Mouse (Mus musculus) neural tube, embryonic 14.5 days (tissue): ENCODE measurements around the gene Tmem189. TPM values are rescaled to one million over a fixed set of nuclear protein-coding genes. Genes with fewer than 3 reads are reported as not detected.

Experiments
- ATAC-seq: fragments of 200-750 bp; cut with Nextera tagmentation; 2 replicates; pipeline ENCODE4 v1.8.0; 2017; ENCODE audit warnings: low read depth, mild to moderate bottlenecking, moderate TSS enrichment, moderate library complexity
- H3K27ac ChIP-seq: fragments of 300-500 bp; sonication (generic); 2 replicates; pipeline ENCODE4 v1.5.1; 2014; ENCODE audit warnings: low read depth, mild to moderate bottlenecking, control low read depth, low read length, moderate library complexity, mixed read lengths
- H3K27me3 ChIP-seq: fragments of 300-500 bp; sonication (generic); 2 replicates; pipeline ENCODE4 v1.6.1; 2014; ENCODE audit warnings: low read length; ENCODE audit not compliant: control insufficient read depth, insufficient read depth
- H3K36me3 ChIP-seq: fragments of 300-500 bp; sonication (generic); 2 replicates; pipeline ENCODE4 v1.6.1; 2014; ENCODE audit warnings: low read length, mixed read lengths; ENCODE audit not compliant: control insufficient read depth, insufficient read depth
- H3K4me1 ChIP-seq: fragments of 300-500 bp; sonication (generic); 2 replicates; pipeline ENCODE4 v1.6.1; 2014; ENCODE audit warnings: low read length; ENCODE audit not compliant: control insufficient read depth, insufficient read depth
- H3K4me2 ChIP-seq: fragments of 300-500 bp; sonication (generic); 2 replicates; pipeline ENCODE4 v1.6.1; 2014; ENCODE audit warnings: mild to moderate bottlenecking, low read depth, low read length, control low read depth
- H3K4me3 ChIP-seq: fragments of 300-500 bp; sonication (generic); 2 replicates; pipeline ENCODE4 v1.5.1; 2014; ENCODE audit warnings: low read depth, low read length, control low read depth, mixed read lengths
- H3K9ac ChIP-seq: fragments of 300-500 bp; sonication (generic); replicated peaks from 2 replicates; pipeline ENCODE4 v1.6.1; 2014; ENCODE audit warnings: low read depth, mild to moderate bottlenecking, control low read depth, low read length, mixed read lengths
- H3K9me3 ChIP-seq: fragments of 300-500 bp; sonication (generic); 2 replicates; pipeline ENCODE4 v1.6.1; 2016; ENCODE audit warnings: low read length; ENCODE audit not compliant: control insufficient read depth
- WGBS: fragments of 180-500 bp; shearing (Covaris S2); extraction: QIAGEN DNeasy Blood & Tissue Kit; methylation state at CpG from one replicate; pipeline ENCODE4 v1.1.7; 2014; 5-methylcytosine and 5-hydroxymethylcytosine counted together
- polyA plus RNA-seq: library from polyadenylated mRNA; unstranded; fragments of >200 nt; fragmentation: Nextera tagmentation; extraction: Ambion mirVana; gene quantifications from 2 replicates; pipeline ENCODE4 v1.2.1, GENCODE M21; 2014

Tmem189 gene
- polyA plus RNA-seq, 1 experiment from 2014 or later: 35.1 TPM

GRCm38 (mm10) chr2:167688126-167688497, 1.5 kb downstream of the Tmem189 start:
- no peaks in the 10 kb centered on the region for H3K9me3 ChIP-seq
- peak overlapping the region; percentile 78 for H3K4me2 ChIP-seq
- 0 out of 2 replicates have a peak overlapping the region, but pooled peaks have one; percentile 57 for H3K9ac ChIP-seq
- 31% methylated on average over 12 of the region's 12 CpGs for WGBS
- peaks cover 8% of the 10 kb centered on the region; the same call in 1 of the 2 replicates for H3K4me1 ChIP-seq
- no peaks in the 10 kb centered on the region for H3K36me3 ChIP-seq
- H3K27me3 ChIP-seq: peaks cover 35% of the 10 kb centered on the region
- peak overlapping the region; percentile 59 for H3K4me3 ChIP-seq
- no peak overlapping the region for H3K27ac ChIP-seq
- peak; percentile 68 for ATAC-seq

GRCm38 (mm10) chr2:167687651-167688101, 1.9 kb downstream of the Tmem189 start:
- 64% methylated on average over 11 of the region's 11 CpGs for WGBS
- no peaks in the 10 kb centered on the region for H3K36me3 ChIP-seq
- 0 out of 2 replicates have a peak, but pooled peaks have one; percentile 3 for ATAC-seq
- H3K27ac ChIP-seq: no peak overlapping the region
- H3K4me3 ChIP-seq: no peak overlapping the region
- H3K4me1 ChIP-seq: peaks cover 8% of the 10 kb centered on the region; the same call in 1 of the 2 replicates
- no peaks in the 10 kb centered on the region for H3K9me3 ChIP-seq
- no peak overlapping the region for H3K9ac ChIP-seq
- H3K4me2 ChIP-seq: no peak overlapping the region
- H3K27me3 ChIP-seq: peaks cover 35% of the 10 kb centered on the region

- WGBS: 91% methylated on average over 4 of the region's 4 CpGs
- H3K27me3 ChIP-seq: peaks cover 33% of the 10 kb centered on the region
- H3K27ac ChIP-seq: no peak overlapping the region
- H3K4me3 ChIP-seq: no peak overlapping the region
- no peaks in the 10 kb centered on the region for H3K36me3 ChIP-seq
- H3K4me2 ChIP-seq: no peak overlapping the region
- H3K9me3 ChIP-seq: no peaks in the 10 kb centered on the region
- no peak overlapping the region for H3K9ac ChIP-seq
- no peak for ATAC-seq
- H3K4me1 ChIP-seq: peaks cover 8% of the 10 kb centered on the region; the same call in 1 of the 2 replicates
These were observed 2.4 kb downstream of the Tmem189 start for GRCm38 (mm10) chr2:167687250-167687586.

- H3K27ac ChIP-seq: no peak overlapping the region
- H3K4me2 ChIP-seq: no peak overlapping the region
- H3K36me3 ChIP-seq: no peaks in the 10 kb centered on the region
- no peak overlapping the region for H3K9ac ChIP-seq
- no peaks in the 10 kb centered on the region for H3K9me3 ChIP-seq
- H3K4me3 ChIP-seq: no peak overlapping the region
- H3K4me1 ChIP-seq: peaks cover 8% of the 10 kb centered on the region; the same call in 1 of the 2 replicates
- H3K27me3 ChIP-seq: peaks cover 29% of the 10 kb centered on the region
- WGBS: 81% methylated on average over 16 of the region's 16 CpGs
- ATAC-seq: no peak
These were observed 3.0 kb downstream of the Tmem189 start for GRCm38 (mm10) chr2:167686382-167687249.

- Histone ChIP-seq H3K36me3 (no peaks in the 10 kb centered on the region), H3K9ac (no peak overlapping the region), H3K4me3 (no peak overlapping the region), H3K4me1 (peaks cover 8% of the 10 kb centered on the region; the same call in 1 of the 2 replicates), H3K27me3 (peaks cover 25% of the 10 kb centered on the region), H3K4me2 (no peak overlapping the region), H3K9me3 (no peaks in the 10 kb centered on the region), H3K27ac (no peak overlapping the region)
- 96% methylated on average over 3 of the region's 3 CpGs for WGBS
- no peak for ATAC-seq
These were observed 3.8 kb downstream of the Tmem189 start for GRCm38 (mm10) chr2:167685865-167686264.

- no peak for ATAC-seq
- 8% methylated on average over 8 of the region's 8 CpGs for WGBS
- Histone ChIP-seq H3K27me3 (peaks cover 20% of the 10 kb centered on the region), H3K36me3 (no peaks in the 10 kb centered on the region), H3K4me3 (no peak overlapping the region), H3K4me2 (no peak overlapping the region), H3K4me1 (peaks cover 8% of the 10 kb centered on the region; the same call in 1 of the 2 replicates), H3K27ac (no peak overlapping the region), H3K9me3 (no peaks in the 10 kb centered on the region), H3K9ac (no peak overlapping the region)
These were observed 4.5 kb downstream of the Tmem189 start for GRCm38 (mm10) chr2:167685137-167685536.

- Histone ChIP-seq H3K36me3 (no peaks in the 10 kb centered on the region), H3K9ac (no peak overlapping the region), H3K4me2 (no peak overlapping the region), H3K4me1 (no peaks in the 10 kb centered on the region), H3K27ac (no peak overlapping the region), H3K27me3 (peaks cover 7% of the 10 kb centered on the region; the same call in 1 of the 2 replicates), H3K4me3 (no peak overlapping the region), H3K9me3 (no peaks in the 10 kb centered on the region)
- WGBS: 77% methylated on average over 3 of the region's 3 CpGs
- ATAC-seq: no peak
These were observed 5.9 kb downstream of the Tmem189 start for GRCm38 (mm10) chr2:167683721-167684120.

GRCm38 (mm10) chr2:167680657-167681056, 9.0 kb downstream of the Tmem189 start:
- Histone ChIP-seq H3K9ac (no peak overlapping the region), H3K4me1 (no peaks in the 10 kb centered on the region), H3K4me2 (no peak overlapping the region), H3K4me3 (no peak overlapping the region), H3K9me3 (no peaks in the 10 kb centered on the region), H3K36me3 (no peaks in the 10 kb centered on the region), H3K27me3 (no peaks in the 10 kb centered on the region), H3K27ac (no peak overlapping the region)
- 55% methylated on average over 5 of the region's 5 CpGs for WGBS
- ATAC-seq: no peak

- no peak overlapping the region for H3K4me2 ChIP-seq
- H3K27me3 ChIP-seq: no peaks in the 10 kb centered on the region
- no peaks in the 10 kb centered on the region for H3K36me3 ChIP-seq
- no peak overlapping the region for H3K9ac ChIP-seq
- H3K4me1 ChIP-seq: no peaks in the 10 kb centered on the region
- no peaks in the 10 kb centered on the region for H3K9me3 ChIP-seq
- H3K4me3 ChIP-seq: no peak overlapping the region
- 2% methylated on average over 13 of the region's 13 CpGs for whole genome bisulfite sequencing
- no peak overlapping the region for H3K27ac ChIP-seq
- ATAC-seq: peak; percentile 76
These were observed 9.7 kb downstream of the Tmem189 start for GRCm38 (mm10) chr2:167679902-167680430.
